Mouse (Mus musculus): ENCODE data around the gene Zfp850.
"Not testable (repeated sequence)": the region's sequence is repeated elsewhere in the genome, so short reads cannot be mapped to it uniquely, and the experiment has no call there.

Zfp850 gene

GRCm38 (mm10) chr7:28013549-28014444 is at the start of gene Zfp850:
Gene Zfp850 (minus strand): TSS chr7:28014115.
- DNase-seq, result peak; percentile 89

- DNase-seq, result no peak
Observed at GRCm38 (mm10) chr7:28059972-28060371, 46.1 kb upstream of the Zfp850 start.

- DNase-seq, result no peak
Observed at GRCm38 (mm10) chr7:28053046-28053930, 39.4 kb upstream of the Zfp850 start.

GRCm38 (mm10) chr7:28050584-28050983 is 36.7 kb upstream of the Zfp850 start:
- no peak for DNase-seq

GRCm38 (mm10) chr7:28049476-28050409 is 35.8 kb upstream of the Zfp850 start, which contains the start of gene Psmc4:
Gene Psmc4 (minus strand): TSS chr7:28050101.
- DNase-seq, result peak; percentile 99

GRCm38 (mm10) chr7:28044524-28044923 is 30.6 kb upstream of the Zfp850 start:
- no peak for DNase-seq

GRCm38 (mm10) chr7:28014445-28014810 is 513 bp upstream of the Zfp850 start:
- no peak for DNase-seq

- no peak for DNase-seq
Observed at GRCm38 (mm10) chr7:28010271-28010670, 3.6 kb downstream of the Zfp850 start.

- DNase-seq, result no peak
Observed at GRCm38 (mm10) chr7:27982197-27982596, 31.7 kb downstream of the Zfp850 start.

- DNase-seq, result peak; percentile 87
Observed at GRCm38 (mm10) chr7:27978683-27979528, 35.0 kb downstream of the Zfp850 start, which contains the start of gene Zfp780b. Gene Zfp780b (minus strand): TSS chr7:27979171.

GRCm38 (mm10) chr7:27949451-27949850 is 64.5 kb downstream of the Zfp850 start:
- DNase-seq, result not testable (repeated sequence)

- peak; percentile 32 for DNase-seq
Observed at GRCm38 (mm10) chr7:27941869-27942268, 72.0 kb downstream of the Zfp850 start.
